19 mouse cellular contexts compared by ENCODE assay signal in genomic region chr11:28439877-28440276, GRCm38 (mm10).
DNase-seq lines count a peak whose midpoint lies in the region; ATAC-seq lines count a peak whose summit lies in the region.
"Had no signal": no experiment of that assay in that cellular context is flagged by ENCODE, and none has a peak within 500 bp of the region (broad histone marks: within the 10 kb centered on the region; RNA-seq: fewer than 3 reads in every experiment).

No protein-coding gene starts in this region.

- intact Hi-C loops in heart, postnatal 14 days (cut with DNase I), result no loop called here

- peak; percentile 78 for DNase-seq in heart, adult 11 months
- no peak for DNase-seq in heart, postnatal 14 days
- DNase-seq in frontal cortex, postnatal 10 days (ENCODE audit: low spot score in 2 of 2), result no peak
- no peak for DNase-seq in urinary bladder, postnatal 36 days (ENCODE audit: low spot score in 2 of 2)
- DNase-seq: adrenal gland, adult 2 months; adrenal gland, postnatal 10 days; adrenal gland, postnatal 25 days; B cell, adult 2 months; cerebellum, adult 11-12 months; cerebellum, adult 2 months; cerebellum, adult 9-10 months; cerebellum, postnatal 10 days; cerebellum, postnatal 25 days; embryo, embryonic 11 days had no signal

- ATAC-seq in granulocyte monocyte progenitor cell, adult 5-6 weeks (replicated peaks; ENCODE audit: poor library complexity, severe bottlenecking), result peak; percentile 95
- peak; percentile 99 for ATAC-seq in megakaryocyte progenitor cell, adult 5-6 weeks (replicated peaks; ENCODE audit: poor library complexity)
- ATAC-seq: CD4-positive, CD25-positive, alpha-beta regulatory T cell, adult 4 months; forebrain, embryonic 14.5 days; forebrain, embryonic 16.5 days had no signal
